Mouse (Mus musculus) neural tube, embryonic 14.5 days (tissue): Measurements from ENCODE around the gene Whrn. TPM values are rescaled to one million over a fixed set of nuclear protein-coding genes. Genes with fewer than 3 reads are reported as not detected.
A peak's percentile ranks its signal among the peaks of the same experiment; 100 is the strongest.

ENCODE experiments used
- ATAC-seq: fragments of 200-750 bp; cut with Nextera tagmentation; 2 replicates; pipeline ENCODE4 v1.8.0; 2017; ENCODE audit warnings: low read depth, mild to moderate bottlenecking, moderate TSS enrichment, moderate library complexity
- H3K27ac ChIP-seq: fragments of 300-500 bp; sonication (generic); 2 replicates; pipeline ENCODE4 v1.5.1; 2014; ENCODE audit warnings: low read depth, mild to moderate bottlenecking, control low read depth, low read length, moderate library complexity, mixed read lengths
- H3K27me3 ChIP-seq: fragments of 300-500 bp; sonication (generic); 2 replicates; pipeline ENCODE4 v1.6.1; 2014; ENCODE audit warnings: low read length; ENCODE audit not compliant: control insufficient read depth, insufficient read depth
- H3K36me3 ChIP-seq: fragments of 300-500 bp; sonication (generic); 2 replicates; pipeline ENCODE4 v1.6.1; 2014; ENCODE audit warnings: low read length, mixed read lengths; ENCODE audit not compliant: control insufficient read depth, insufficient read depth
- H3K4me1 ChIP-seq: fragments of 300-500 bp; sonication (generic); 2 replicates; pipeline ENCODE4 v1.6.1; 2014; ENCODE audit warnings: low read length; ENCODE audit not compliant: control insufficient read depth, insufficient read depth
- H3K4me2 ChIP-seq: fragments of 300-500 bp; sonication (generic); 2 replicates; pipeline ENCODE4 v1.6.1; 2014; ENCODE audit warnings: mild to moderate bottlenecking, low read depth, low read length, control low read depth
- H3K4me3 ChIP-seq: fragments of 300-500 bp; sonication (generic); 2 replicates; pipeline ENCODE4 v1.5.1; 2014; ENCODE audit warnings: low read depth, low read length, control low read depth, mixed read lengths
- H3K9ac ChIP-seq: fragments of 300-500 bp; sonication (generic); replicated peaks from 2 replicates; pipeline ENCODE4 v1.6.1; 2014; ENCODE audit warnings: low read depth, mild to moderate bottlenecking, control low read depth, low read length, mixed read lengths
- H3K9me3 ChIP-seq: fragments of 300-500 bp; sonication (generic); 2 replicates; pipeline ENCODE4 v1.6.1; 2016; ENCODE audit warnings: low read length; ENCODE audit not compliant: control insufficient read depth
- WGBS: fragments of 180-500 bp; shearing (Covaris S2); extraction: QIAGEN DNeasy Blood & Tissue Kit; methylation state at CpG from one replicate; pipeline ENCODE4 v1.1.7; 2014; 5-methylcytosine and 5-hydroxymethylcytosine counted together
- polyA plus RNA-seq: library from polyadenylated mRNA; unstranded; fragments of >200 nt; fragmentation: Nextera tagmentation; extraction: Ambion mirVana; gene quantifications from 2 replicates; pipeline ENCODE4 v1.2.1, GENCODE M21; 2014

The Whrn gene
- polyA plus RNA-seq, 1 experiment from 2014 or later, result 4.0 TPM

DNA sequence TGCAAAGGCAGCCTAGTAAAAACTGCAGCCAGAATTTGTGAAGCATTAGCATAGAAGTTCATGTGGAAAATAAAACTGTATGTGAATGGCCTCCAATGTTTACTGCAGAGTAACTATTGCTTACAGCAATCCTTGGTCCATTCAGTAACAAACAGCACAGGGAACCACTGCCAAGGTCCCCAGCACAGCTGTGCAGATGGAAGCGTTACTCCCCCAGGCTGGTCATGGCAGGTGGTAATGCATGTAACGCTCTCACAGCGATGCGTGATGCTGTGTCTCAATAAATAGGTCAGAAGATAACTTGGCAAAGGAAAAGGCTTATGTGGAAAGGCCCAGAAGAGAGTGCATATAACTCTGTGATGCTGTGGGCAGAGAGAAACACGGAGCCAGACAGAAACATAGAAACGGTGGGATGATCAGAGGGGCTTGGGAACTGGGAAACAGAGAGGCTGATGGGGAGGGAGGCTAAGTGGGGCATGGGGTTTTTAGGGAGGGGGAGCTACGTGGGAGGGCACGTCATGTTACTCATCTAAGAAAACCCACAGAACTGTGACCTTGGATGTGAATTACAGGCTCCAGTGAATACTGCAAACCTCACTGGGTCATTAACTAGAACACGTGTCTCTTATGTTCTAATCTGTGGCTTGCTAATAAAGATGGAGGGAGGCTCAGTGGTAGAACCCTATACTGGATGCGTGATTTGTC lies 51.3 kb downstream of the Whrn start:
- no peak overlapping the region for H3K9ac ChIP-seq
- H3K4me3 ChIP-seq, result no peak overlapping the region
- ATAC-seq, result peak; percentile 68; the same call in 1 of the 2 replicates
- no peak overlapping the region for H3K27ac ChIP-seq
- H3K4me1 ChIP-seq, result no peaks in the 10 kb centered on the region
- WGBS, result 62% methylated on average over 10 of the region's 10 CpGs
- H3K4me2 ChIP-seq, result no peak overlapping the region
- no peaks in the 10 kb centered on the region for H3K36me3 ChIP-seq
- no peaks in the 10 kb centered on the region for H3K9me3 ChIP-seq
- no peaks in the 10 kb centered on the region for H3K27me3 ChIP-seq

DNA sequence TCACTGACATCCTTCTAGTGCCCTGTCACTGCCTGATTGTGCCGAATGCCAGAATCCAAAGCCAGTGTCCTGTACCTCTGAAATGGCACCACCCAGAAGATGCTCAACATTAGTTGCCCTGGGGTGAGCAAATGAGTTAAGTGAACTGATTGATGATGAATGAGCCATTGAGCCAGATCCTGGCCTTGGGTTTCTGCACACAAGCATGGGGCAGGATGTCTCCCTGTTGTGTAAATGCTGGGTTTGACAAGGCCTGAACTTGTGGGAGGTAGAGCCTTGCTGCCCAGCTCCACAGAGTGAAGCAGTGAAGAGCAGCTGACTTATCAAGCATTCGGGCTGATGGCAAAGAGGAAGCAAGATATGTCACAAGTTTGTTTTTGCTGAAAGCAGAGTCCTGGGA lies 52.7 kb downstream of the Whrn start:
- H3K4me1 ChIP-seq, result 0 out of 2 replicates have a peak, but pooled peaks cover under 1% of the 10 kb centered on the region
- WGBS, result 96% methylated on average over 2 of the region's 2 CpGs
- no peak overlapping the region for H3K4me2 ChIP-seq
- no peak for ATAC-seq
- no peaks in the 10 kb centered on the region for H3K36me3 ChIP-seq
- H3K27ac ChIP-seq, result no peak overlapping the region
- no peaks in the 10 kb centered on the region for H3K27me3 ChIP-seq
- H3K9me3 ChIP-seq, result no peaks in the 10 kb centered on the region
- H3K9ac ChIP-seq, result no peak overlapping the region
- no peak overlapping the region for H3K4me3 ChIP-seq

DNA sequence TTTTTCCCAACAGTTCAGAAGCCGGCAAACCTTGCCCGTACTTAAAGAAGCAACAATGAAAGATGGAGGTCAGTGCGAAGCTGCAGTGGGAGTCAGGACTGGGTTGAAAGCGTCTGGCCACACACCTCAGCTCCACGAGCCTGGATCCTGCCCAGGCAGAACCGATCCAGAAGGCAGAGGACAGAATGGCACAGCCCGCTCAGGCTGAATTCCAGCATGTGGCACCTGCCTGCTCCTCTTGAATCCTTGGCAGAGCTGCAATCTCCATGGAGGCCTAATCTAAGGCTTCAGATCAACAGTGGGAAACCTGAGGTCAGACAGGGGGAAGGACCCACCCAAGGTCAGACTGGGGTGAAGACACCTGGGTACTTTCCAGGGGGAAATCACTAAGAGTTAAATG lies 54.2 kb downstream of the Whrn start:
- Histone ChIP-seq H3K9ac (no peak overlapping the region), H3K27ac (no peak overlapping the region), H3K27me3 (no peaks in the 10 kb centered on the region), H3K9me3 (no peaks in the 10 kb centered on the region), H3K4me1 (peaks cover 7% of the 10 kb centered on the region; the same call in 1 of the 2 replicates), H3K4me3 (no peak overlapping the region), H3K4me2 (no peak overlapping the region), H3K36me3 (no peaks in the 10 kb centered on the region)
- 96% methylated on average over 7 of the region's 7 CpGs for WGBS
- no peak for ATAC-seq

DNA sequence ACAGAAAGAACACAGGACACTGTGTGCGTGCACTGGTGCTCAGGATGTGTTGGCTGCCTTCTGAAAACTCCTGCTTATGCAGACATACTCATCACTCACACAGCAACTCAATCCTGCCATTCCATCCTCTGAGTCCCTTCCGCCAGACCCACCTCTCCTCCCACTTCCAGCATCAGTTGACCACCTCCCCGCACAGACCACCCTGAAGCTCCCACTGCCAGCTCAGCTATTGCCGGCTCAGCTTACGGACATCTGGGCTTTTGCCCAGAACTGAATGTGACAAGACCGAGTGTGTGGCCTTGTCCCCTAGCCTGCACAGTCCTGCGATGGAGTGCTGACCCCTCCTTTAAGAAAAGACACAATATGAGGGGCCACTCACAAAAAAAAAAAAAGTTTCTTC lies 55.5 kb downstream of the Whrn start:
- ATAC-seq, result no peak
- no peaks in the 10 kb centered on the region for H3K27me3 ChIP-seq
- no peak overlapping the region for H3K4me3 ChIP-seq
- no peak overlapping the region for H3K4me2 ChIP-seq
- H3K9me3 ChIP-seq, result no peaks in the 10 kb centered on the region
- no peaks in the 10 kb centered on the region for H3K36me3 ChIP-seq
- peaks cover 7% of the 10 kb centered on the region; the same call in 1 of the 2 replicates for H3K4me1 ChIP-seq
- H3K9ac ChIP-seq, result no peak overlapping the region
- 76% methylated on average over 7 of the region's 7 CpGs for WGBS
- no peak overlapping the region for H3K27ac ChIP-seq

DNA sequence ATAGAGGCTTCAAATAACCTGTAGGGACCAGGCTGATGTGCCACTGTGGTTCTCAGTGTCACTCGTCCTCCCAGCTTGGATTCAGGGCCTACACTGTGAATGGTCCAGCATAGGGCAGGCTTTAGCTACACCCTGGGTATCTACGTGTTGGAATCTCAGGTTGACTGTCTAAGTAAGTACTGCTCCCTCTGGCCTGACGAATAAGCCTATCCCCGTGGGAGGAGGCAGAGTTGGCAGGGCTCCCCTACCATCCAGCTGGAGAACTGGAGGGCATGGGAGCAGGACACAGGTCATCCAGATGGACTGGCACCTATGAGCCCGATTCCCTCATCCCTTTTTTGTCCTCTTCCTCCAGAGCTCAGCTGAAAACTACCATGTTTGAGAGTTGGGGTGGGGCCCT lies 57.8 kb downstream of the Whrn start:
- Histone ChIP-seq H3K4me1 (peaks cover 7% of the 10 kb centered on the region; the same call in 1 of the 2 replicates), H3K4me3 (no peak overlapping the region), H3K27ac (no peak overlapping the region), H3K9ac (no peak overlapping the region), H3K9me3 (no peaks in the 10 kb centered on the region), H3K36me3 (no peaks in the 10 kb centered on the region), H3K4me2 (no peak overlapping the region), H3K27me3 (no peaks in the 10 kb centered on the region)
- WGBS, result 83% methylated on average over 5 of the region's 5 CpGs
- peak; percentile 42; the same call in 1 of the 2 replicates for ATAC-seq

DNA sequence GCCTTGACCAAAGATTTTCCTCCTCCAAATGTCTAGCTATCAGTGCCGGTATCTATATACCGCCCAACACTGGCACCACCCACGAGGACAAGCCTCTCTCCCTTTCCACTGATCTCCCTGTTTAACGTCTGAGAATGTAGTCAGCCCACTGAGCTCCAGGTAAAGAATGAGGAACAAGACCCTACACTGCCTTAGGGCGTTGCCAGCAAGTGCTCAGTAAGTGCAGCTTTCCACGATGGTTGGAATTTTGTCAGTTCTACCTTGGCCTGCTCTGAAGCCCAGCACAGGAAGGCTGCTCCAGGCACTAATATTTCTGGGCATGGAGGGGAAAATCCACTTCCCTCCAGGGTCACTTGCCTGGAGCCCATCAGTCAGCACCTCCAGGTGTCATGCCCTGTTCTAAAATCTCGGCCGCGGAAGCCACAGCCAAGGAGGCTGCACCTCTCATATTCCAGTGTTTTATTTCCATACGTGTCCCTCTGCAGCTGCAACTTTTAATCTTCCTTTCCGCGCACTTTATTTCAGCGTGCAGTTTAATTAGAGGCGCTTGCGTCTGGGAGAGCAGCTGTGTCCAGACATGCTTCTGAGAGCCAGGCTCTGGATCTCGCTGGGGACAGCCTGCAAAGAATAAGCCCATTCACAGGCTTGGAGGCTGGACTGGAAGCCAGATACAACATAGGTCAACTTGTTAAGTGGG lies 58.5 kb downstream of the Whrn start:
- ATAC-seq, result peak; percentile 48
- Histone ChIP-seq H3K9me3 (no peaks in the 10 kb centered on the region), H3K27ac (no peak overlapping the region), H3K36me3 (no peaks in the 10 kb centered on the region), H3K4me3 (no peak overlapping the region), H3K4me2 (no peak overlapping the region), H3K4me1 (peaks cover 7% of the 10 kb centered on the region; the same call in 1 of the 2 replicates), H3K27me3 (no peaks in the 10 kb centered on the region), H3K9ac (no peak overlapping the region)
- 61% methylated on average over 16 of the region's 16 CpGs for WGBS

DNA sequence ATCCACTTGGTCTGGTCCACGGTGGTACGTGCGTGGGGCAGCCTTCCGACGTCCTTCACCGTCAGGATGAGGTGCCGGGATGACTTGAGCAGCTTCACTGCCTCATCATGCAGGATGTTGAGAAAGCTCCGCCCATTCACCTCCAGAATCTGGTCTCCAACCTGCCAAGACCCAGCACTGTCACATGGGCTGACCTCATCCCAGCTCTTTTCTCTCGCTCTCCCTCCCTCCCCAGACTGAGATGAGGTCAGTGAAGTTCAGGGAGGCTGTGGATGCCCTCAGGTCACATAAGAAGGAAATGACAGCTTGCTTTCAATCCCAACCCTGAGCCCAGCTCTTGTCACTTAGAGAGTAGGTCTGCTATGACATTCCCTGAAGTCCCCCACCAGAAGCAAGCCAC lies 60.4 kb downstream of the Whrn start:
- Histone ChIP-seq H3K4me1 (peaks cover 7% of the 10 kb centered on the region; the same call in 1 of the 2 replicates), H3K27ac (no peak overlapping the region), H3K27me3 (no peaks in the 10 kb centered on the region), H3K9ac (no peak overlapping the region), H3K4me2 (no peak overlapping the region), H3K4me3 (no peak overlapping the region), H3K36me3 (no peaks in the 10 kb centered on the region), H3K9me3 (no peaks in the 10 kb centered on the region)
- 93% methylated on average over 9 of the region's 9 CpGs for WGBS
- no peak for ATAC-seq

DNA sequence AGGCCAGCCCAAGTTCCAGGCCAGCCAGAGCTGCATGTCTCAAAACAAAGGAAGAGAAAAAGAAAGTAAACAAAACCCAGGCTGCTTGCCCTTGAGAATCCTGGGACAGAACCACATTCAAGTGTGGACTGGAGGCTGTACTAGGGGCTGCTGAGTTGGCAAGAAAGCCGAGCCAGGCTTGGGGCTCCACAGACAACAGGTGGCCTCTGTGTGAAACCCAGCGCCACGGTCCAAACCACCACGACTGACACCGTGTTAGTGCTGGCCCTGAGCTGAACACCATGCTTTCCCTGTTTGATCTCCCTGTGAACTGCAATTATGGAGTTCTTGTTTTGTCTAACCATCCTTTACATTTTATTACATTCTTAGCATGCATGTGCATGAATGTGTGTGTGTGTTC lies 64.7 kb downstream of the Whrn start:
- WGBS, result 83% methylated on average over 5 of the region's 5 CpGs
- ATAC-seq, result no peak
- no peaks in the 10 kb centered on the region for H3K36me3 ChIP-seq

DNA sequence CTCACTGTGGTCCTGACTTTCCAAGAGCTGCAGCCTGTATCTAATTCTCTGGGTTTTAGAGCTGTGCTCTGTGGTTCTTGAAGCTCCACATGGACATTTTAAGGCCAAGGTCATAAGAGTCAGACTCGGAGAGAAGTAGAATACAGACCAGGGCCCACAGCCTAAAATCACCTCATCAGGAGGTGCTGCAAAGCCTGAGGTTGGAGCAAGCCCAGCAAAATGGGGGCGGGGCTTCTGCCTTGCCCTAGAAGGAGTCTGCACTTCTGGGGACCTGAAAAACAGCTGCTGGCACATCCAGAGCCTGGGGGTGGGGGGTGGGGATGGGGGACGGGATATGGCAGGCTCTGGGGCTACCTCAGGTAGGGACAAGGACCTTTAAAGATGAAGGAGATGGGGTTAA lies 65.4 kb downstream of the Whrn start:
- Histone ChIP-seq H3K27me3 (no peaks in the 10 kb centered on the region), H3K4me3 (no peak overlapping the region), H3K27ac (no peak overlapping the region), H3K36me3 (no peaks in the 10 kb centered on the region), H3K4me2 (no peak overlapping the region), H3K4me1 (no peaks in the 10 kb centered on the region), H3K9ac (no peak overlapping the region), H3K9me3 (no peaks in the 10 kb centered on the region)
- WGBS, result 69% methylated on average over 3 of the region's 3 CpGs
- no peak for ATAC-seq

More for the DNA sequence above, 64.7 kb downstream of the Whrn start:
- Histone ChIP-seq H3K4me1 (no peaks in the 10 kb centered on the region), H3K4me2 (no peak overlapping the region), H3K4me3 (no peak overlapping the region), H3K9me3 (no peaks in the 10 kb centered on the region), H3K27ac (no peak overlapping the region), H3K27me3 (no peaks in the 10 kb centered on the region), H3K9ac (no peak overlapping the region)
